Mouse (Mus musculus): Measurements from ENCODE around the gene Trap1a. TPM values are rescaled to one million over a fixed set of nuclear protein-coding genes. Genes with fewer than 3 reads are reported as not detected.

The Trap1a gene
- polyA plus RNA-seq, 2 experiments = 0.13 TPM; not detected in 1

- H3K4me1 ChIP-seq (replicated peaks; ENCODE audit: control insufficient read depth in 2 of 2, insufficient read depth in 2 of 2, low read length in 1 of 2) = no peaks in the 10 kb centered on the region
- no peak overlapping the region for H3K4me3 ChIP-seq (ENCODE audit: insufficient read depth in 1 of 2, low read depth in 2 of 2, low read length in 2 of 2)
- DNase-seq (ENCODE audit: low read depth in 3 of 3, low spot score in 3 of 3) (no peak), ATAC-seq (ENCODE audit: insufficient read depth) (no peak)
- H3K9ac ChIP-seq (replicated peaks) = no peak overlapping the region
- H3K27me3 ChIP-seq (ENCODE audit: control insufficient read depth, insufficient read depth, low read length) = no peaks in the 10 kb centered on the region
- H3K36me3 ChIP-seq (replicated peaks; ENCODE audit: control insufficient read depth, insufficient read depth, low read depth) = no peaks in the 10 kb centered on the region
- H3K27ac ChIP-seq = no peak overlapping the region
- H3K9me3 ChIP-seq (ENCODE audit: control insufficient read depth, low read length) = no peaks in the 10 kb centered on the region
- no peak for TF ChIP-seq EP300 (IDR thresholded peaks at IDR 0.05; ENCODE audit: low read depth)
- peak; percentile 24; the same call in 1 of the 2 replicates for TF ChIP-seq CTCF (IDR thresholded peaks at IDR 0.05; ENCODE audit: low read depth)
- no peak overlapping the region for H3K4me2 ChIP-seq (ENCODE audit: low read depth)
Observed at GRCm38 (mm10) chrX:139372665-139373064, 39.2 kb downstream of the Trap1a start.

Other genes with a start within 250 kb of the Trap1a start
- 1.4 and 2.6 TPM in 2 replicates for gene Serpina7, start 248.4 kb upstream of the Trap1a start, polyA plus RNA-seq (2012; rRNA removed)
- gene Serpina7, start 248.4 kb upstream of the Trap1a start, polyA plus RNA-seq (2014; fragmentation: Nextera tagmentation; extraction: Ambion mirVana) = 8.5 and 8.9 TPM in 2 replicates
- gene 4930513O06Rik, start 247.4 kb upstream of the Trap1a start, polyA plus RNA-seq (2012; rRNA removed) = not detected in 2 replicates
- 0.18 and 0.25 TPM in 2 replicates for gene 4930513O06Rik, start 247.4 kb upstream of the Trap1a start, polyA plus RNA-seq (2014; fragmentation: Nextera tagmentation; extraction: Ambion mirVana)
- gene 4933428M09Rik, start 154.5 kb upstream of the Trap1a start, polyA plus RNA-seq (2012; rRNA removed) = not detected in 2 replicates
- not detected in 2 replicates for gene 4933428M09Rik, start 154.5 kb upstream of the Trap1a start, polyA plus RNA-seq (2014; fragmentation: Nextera tagmentation; extraction: Ambion mirVana)
- gene Mum1l1, start 123.6 kb upstream of the Trap1a start, polyA plus RNA-seq (2012; rRNA removed) = 0.22 and 0.42 TPM in 2 replicates
- gene Mum1l1, start 123.6 kb upstream of the Trap1a start, polyA plus RNA-seq (2014; fragmentation: Nextera tagmentation; extraction: Ambion mirVana) = 1.4 and 1.6 TPM in 2 replicates
- gene D330045A20Rik, start 146.7 kb downstream of the Trap1a start, polyA plus RNA-seq (2012; rRNA removed) = 0.30 and 0.46 TPM in 2 replicates
- 1.1 and 1.2 TPM in 2 replicates for gene D330045A20Rik, start 146.7 kb downstream of the Trap1a start, polyA plus RNA-seq (2014; fragmentation: Nextera tagmentation; extraction: Ambion mirVana)
- gene Rnf128, start 229.6 kb downstream of the Trap1a start, polyA plus RNA-seq (2012; rRNA removed) = 9.1 and 13.6 TPM in 2 replicates
- gene Rnf128, start 229.6 kb downstream of the Trap1a start, polyA plus RNA-seq (2014; fragmentation: Nextera tagmentation; extraction: Ambion mirVana) = 41.4 and 45.2 TPM in 2 replicates